Mouse (Mus musculus) hindbrain, embryonic 16.5 days (tissue): ENCODE measurements around the gene Syne1. TPM values are rescaled to one million over a fixed set of nuclear protein-coding genes. Genes with fewer than 3 reads are reported as not detected.

ENCODE experiments used
- ATAC-seq: fragments of 200-750 bp; cut with Nextera tagmentation; 2 replicates; pipeline ENCODE4 v1.8.0; 2017; ENCODE audit warnings: moderate TSS enrichment, moderate library complexity
- H3K27ac ChIP-seq: fragments of 300-500 bp; sonication (generic); 2 replicates; pipeline ENCODE4 v1.5.1; 2014; ENCODE audit warnings: low read depth, mild to moderate bottlenecking, control low read depth, low read length, moderate library complexity
- H3K27me3 ChIP-seq: fragments of 300-500 bp; sonication (generic); replicated peaks from 2 replicates; pipeline ENCODE4 v1.6.1; 2014; ENCODE audit warnings: low read length; ENCODE audit not compliant: control insufficient read depth, insufficient read depth
- H3K36me3 ChIP-seq: fragments of 300-500 bp; sonication (generic); 2 replicates; pipeline ENCODE4 v1.6.1; 2014; ENCODE audit warnings: mild to moderate bottlenecking, low read length, moderate library complexity, mixed read lengths; ENCODE audit not compliant: control insufficient read depth, insufficient read depth
- H3K4me1 ChIP-seq: fragments of 300-500 bp; sonication (generic); 2 replicates; pipeline ENCODE4 v1.6.1; 2014; ENCODE audit warnings: low read depth, low read length; ENCODE audit not compliant: control insufficient read depth, insufficient read depth
- H3K4me2 ChIP-seq: fragments of 300-500 bp; sonication (generic); 2 replicates; pipeline ENCODE4 v1.6.1; 2014; ENCODE audit warnings: mild to moderate bottlenecking, low read length, control low read depth, moderate library complexity
- H3K4me3 ChIP-seq: fragments of 300-500 bp; sonication (generic); 2 replicates; pipeline ENCODE4 v1.5.1; 2014; ENCODE audit warnings: mild to moderate bottlenecking, low read length, control low read depth, moderate library complexity
- H3K9ac ChIP-seq: fragments of 300-500 bp; sonication (generic); 2 replicates; pipeline ENCODE4 v1.6.1; 2014; ENCODE audit warnings: low read depth, mild to moderate bottlenecking, control low read depth, low read length, moderate library complexity
- H3K9me3 ChIP-seq: fragments of 300-500 bp; sonication (generic); 2 replicates; pipeline ENCODE4 v1.6.1; 2014; ENCODE audit warnings: mild to moderate bottlenecking, low read length, moderate library complexity; ENCODE audit not compliant: control insufficient read depth
- WGBS: fragments of 180-500 bp; shearing (Covaris S2); extraction: QIAGEN DNeasy Blood & Tissue Kit; methylation state at CpG from one replicate; pipeline ENCODE4 v1.1.7; 2014; 5-methylcytosine and 5-hydroxymethylcytosine counted together
- polyA plus RNA-seq: library from polyadenylated mRNA; unstranded; fragments of >200 nt; fragmentation: Nextera tagmentation; extraction: Ambion mirVana; gene quantifications from 2 replicates; pipeline ENCODE4 v1.2.1, GENCODE M21; 2015

The Syne1 gene
- polyA plus RNA-seq, 1 experiment from 2014 or later: 18.7 TPM

- Histone ChIP-seq H3K4me2 (no peak overlapping the region), H3K4me3 (no peak overlapping the region), H3K9me3 (no peaks in the 10 kb centered on the region), H3K36me3 (no peaks in the 10 kb centered on the region; the same call in 1 of the 2 replicates), H3K27me3 (no peaks in the 10 kb centered on the region), H3K9ac (no peak overlapping the region), H3K27ac (no peak overlapping the region), H3K4me1 (no peaks in the 10 kb centered on the region)
- ATAC-seq: no peak
- WGBS: 74% methylated on average over 9 of the region's 9 CpGs
These were observed 316.4 kb downstream of the Syne1 start for GRCm38 (mm10) chr10:5234721-5235501.

GRCm38 (mm10) chr10:5229129-5229528, 322.2 kb downstream of the Syne1 start:
- H3K4me3 ChIP-seq: no peak overlapping the region
- WGBS: 92% methylated on average over 8 of the region's 8 CpGs

DNA sequence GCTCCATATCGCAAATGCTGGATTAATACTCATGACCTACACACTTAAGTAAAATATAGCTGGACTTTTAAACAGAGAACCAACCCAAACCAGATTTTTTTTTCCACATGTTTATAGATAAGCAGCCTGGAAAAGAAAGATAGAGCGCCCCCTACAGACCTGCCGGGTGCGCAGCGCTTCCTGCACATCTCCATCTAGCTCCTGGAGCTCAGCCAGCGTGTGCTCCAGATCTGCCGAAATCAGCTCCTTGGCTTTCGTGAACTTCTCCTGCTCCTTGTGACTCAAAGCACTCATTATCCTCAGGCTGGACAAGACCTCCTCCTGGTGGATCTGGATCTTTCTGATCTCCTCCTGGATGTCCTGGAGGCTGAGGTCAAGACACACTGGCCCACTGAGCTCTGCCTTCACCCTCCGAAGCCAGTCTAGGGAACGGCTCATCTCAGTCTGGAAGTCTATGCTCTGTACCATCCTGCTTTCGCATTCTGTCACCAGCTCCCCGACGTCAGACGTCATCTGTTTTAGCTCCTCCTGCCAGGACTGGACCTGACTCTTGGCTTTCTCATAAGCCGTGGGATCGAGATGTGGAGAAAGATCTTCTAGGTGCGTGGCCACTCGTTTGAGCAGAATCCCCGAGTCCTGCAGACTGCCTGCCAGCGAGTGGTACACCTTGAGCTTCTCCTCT, 323.7 kb downstream of the Syne1 start:
- Histone ChIP-seq H3K27ac (no peak overlapping the region), H3K4me1 (no peaks in the 10 kb centered on the region), H3K9ac (no peak overlapping the region), H3K4me3 (no peak overlapping the region), H3K9me3 (no peaks in the 10 kb centered on the region), H3K27me3 (no peaks in the 10 kb centered on the region), H3K36me3 (peaks cover 6% of the 10 kb centered on the region), H3K4me2 (no peak overlapping the region)
- WGBS: 80% methylated on average over 20 of the region's 20 CpGs
- no peak for ATAC-seq

More at GRCm38 (mm10) chr10:5229129-5229528, 322.2 kb downstream of the Syne1 start:
- Histone ChIP-seq H3K27me3 (no peaks in the 10 kb centered on the region), H3K9me3 (no peaks in the 10 kb centered on the region), H3K36me3 (peaks cover 6% of the 10 kb centered on the region), H3K4me2 (no peak overlapping the region), H3K9ac (no peak overlapping the region), H3K4me1 (no peaks in the 10 kb centered on the region), H3K27ac (no peak overlapping the region)
- no peak for ATAC-seq

- Histone ChIP-seq H3K9me3 (no peaks in the 10 kb centered on the region), H3K9ac (no peak overlapping the region), H3K27ac (no peak overlapping the region), H3K4me3 (no peak overlapping the region), H3K27me3 (no peaks in the 10 kb centered on the region), H3K36me3 (no peaks in the 10 kb centered on the region; the same call in 1 of the 2 replicates), H3K4me2 (no peak overlapping the region), H3K4me1 (no peaks in the 10 kb centered on the region)
- WGBS: 58% methylated on average over 1 of the region's 1 CpGs
- ATAC-seq: no peak
These were observed 335.3 kb downstream of the Syne1 start for GRCm38 (mm10) chr10:5215943-5216342.

DNA sequence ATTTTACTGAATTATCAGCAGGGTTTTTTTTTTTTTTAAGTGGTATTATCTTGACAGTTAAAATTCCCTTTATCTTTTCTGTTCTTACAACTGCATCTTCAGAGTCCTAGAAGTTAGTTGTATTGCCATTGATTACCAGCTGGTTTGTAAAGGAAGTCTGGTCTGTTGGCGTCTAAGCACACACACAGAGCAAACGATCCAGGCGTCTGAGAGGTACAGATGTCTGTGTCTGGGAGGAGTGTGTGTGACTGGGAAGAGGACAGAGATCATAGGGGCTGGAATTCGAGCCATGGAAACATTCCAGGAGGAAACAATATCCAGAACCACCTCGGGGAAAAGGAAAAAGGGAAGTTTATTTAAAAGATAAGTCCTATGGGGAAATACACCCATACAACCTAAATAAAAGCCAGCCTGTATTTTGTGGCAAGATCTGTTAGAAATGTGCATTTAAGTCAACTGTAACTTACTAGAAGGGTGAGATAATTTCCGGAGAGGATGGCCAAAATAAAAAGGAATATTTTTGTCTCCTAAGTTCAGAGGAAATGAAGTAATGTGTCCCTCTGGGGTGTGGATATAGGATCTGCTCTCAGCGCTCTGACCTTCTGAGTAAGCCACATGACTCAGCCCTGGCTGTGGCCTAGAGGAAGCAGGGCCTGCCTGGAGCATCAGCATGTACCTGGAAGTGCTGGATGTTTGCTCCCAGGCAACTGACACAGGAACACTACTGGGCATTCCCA, 343.2 kb downstream of the Syne1 start:
- Histone ChIP-seq H3K27me3 (no peaks in the 10 kb centered on the region), H3K36me3 (no peaks in the 10 kb centered on the region), H3K9me3 (no peaks in the 10 kb centered on the region), H3K4me2 (no peak overlapping the region), H3K9ac (no peak overlapping the region), H3K27ac (no peak overlapping the region), H3K4me3 (no peak overlapping the region), H3K4me1 (no peaks in the 10 kb centered on the region)
- WGBS: 48% methylated on average over 7 of the region's 7 CpGs
- ATAC-seq: no peak

DNA sequence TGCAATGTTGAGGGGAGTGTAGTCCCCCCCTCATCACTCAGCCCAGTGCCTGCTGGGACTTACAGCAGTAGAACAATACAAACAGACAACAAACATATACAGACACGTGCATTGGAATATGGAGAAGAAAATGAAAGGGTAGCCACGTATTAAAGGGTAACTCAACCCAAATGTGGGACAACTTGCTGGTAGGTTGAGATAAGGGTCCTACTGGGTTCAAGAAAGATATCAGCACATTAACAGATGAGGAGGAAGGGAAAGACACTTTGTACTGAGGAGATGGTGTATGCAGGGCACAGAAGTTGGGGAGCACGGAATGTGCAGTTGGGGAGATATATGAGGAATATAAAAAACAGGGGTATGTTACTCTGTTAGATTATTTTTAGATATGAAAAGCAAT, 345.3 kb downstream of the Syne1 start:
- no peaks in the 10 kb centered on the region for H3K9me3 ChIP-seq
- WGBS: 83% methylated on average over 3 of the region's 3 CpGs
- H3K4me3 ChIP-seq: no peak overlapping the region
- H3K9ac ChIP-seq: no peak overlapping the region
- no peaks in the 10 kb centered on the region for H3K27me3 ChIP-seq
- no peaks in the 10 kb centered on the region for H3K4me1 ChIP-seq
- ATAC-seq: no peak
- H3K36me3 ChIP-seq: no peaks in the 10 kb centered on the region
- H3K27ac ChIP-seq: no peak overlapping the region
- H3K4me2 ChIP-seq: no peak overlapping the region

GRCm38 (mm10) chr10:5205570-5205969, 345.7 kb downstream of the Syne1 start:
- WGBS: 93% methylated on average over 5 of the region's 5 CpGs
- no peak overlapping the region for H3K27ac ChIP-seq
- no peak for ATAC-seq
- H3K27me3 ChIP-seq: no peaks in the 10 kb centered on the region
- H3K4me3 ChIP-seq: no peak overlapping the region
- no peak overlapping the region for H3K9ac ChIP-seq
- H3K4me2 ChIP-seq: no peak overlapping the region
- H3K4me1 ChIP-seq: no peaks in the 10 kb centered on the region
- H3K9me3 ChIP-seq: no peaks in the 10 kb centered on the region
- no peaks in the 10 kb centered on the region for H3K36me3 ChIP-seq

GRCm38 (mm10) chr10:5203837-5204236, 347.4 kb downstream of the Syne1 start:
- Histone ChIP-seq H3K27ac (peak overlapping the region; percentile 8; the same call in 1 of the 2 replicates), H3K9me3 (no peaks in the 10 kb centered on the region), H3K4me1 (no peaks in the 10 kb centered on the region), H3K4me3 (no peak overlapping the region), H3K9ac (no peak overlapping the region), H3K4me2 (no peak overlapping the region), H3K36me3 (no peaks in the 10 kb centered on the region), H3K27me3 (no peaks in the 10 kb centered on the region)
- 54% methylated on average over 10 of the region's 10 CpGs for WGBS
- ATAC-seq: peak; percentile 90

GRCm38 (mm10) chr10:5197356-5197755, 353.9 kb downstream of the Syne1 start:
- Histone ChIP-seq H3K4me1 (peaks cover 2% of the 10 kb centered on the region; the same call in 1 of the 2 replicates), H3K9ac (no peak overlapping the region), H3K36me3 (no peaks in the 10 kb centered on the region), H3K4me3 (no peak overlapping the region), H3K27me3 (no peaks in the 10 kb centered on the region), H3K9me3 (no peaks in the 10 kb centered on the region), H3K27ac (no peak overlapping the region), H3K4me2 (no peak overlapping the region)
- 77% methylated on average over 2 of the region's 2 CpGs for WGBS
- ATAC-seq: no peak
